Mouse (Mus musculus) bone marrow macrophage, adult 2 months (primary cell): ENCODE results near the gene Fabp3.

Experiments used
- CTCF ChIP-seq: IDR thresholded peaks from 2 replicates; pipeline ENCODE4 v1.5.1; 2012; ENCODE audit warnings: low read depth, mild to moderate bottlenecking, low read length, moderate library complexity
- POLR2A ChIP-seq: IDR thresholded peaks from 2 replicates; pipeline ENCODE4 v1.6.1; 2012; ENCODE audit warnings: mild to moderate bottlenecking, low read depth, low read length, borderline replicate concordance

- TF ChIP-seq POLR2A = no peak
- no peak for TF ChIP-seq CTCF
These were observed 9.7 kb downstream of the Fabp3 start for GRCm38 (mm10) chr4:130318122-130318521.
